Mouse (Mus musculus) lung, adult 2 months (tissue): ENCODE measurements at regions not wholly inside any gene's neighbourhood (a gene's known extent, or its start where the extent isn't known, plus 50 kb on each side); places are given as distances from the start of the nearest gene placed in this dataset.

Source experiments
- CTCF ChIP-seq: fragments of 200-500 bp; IDR thresholded peaks from 2 replicates; pipeline ENCODE4 v1.5.1; 2011; ENCODE audit warnings: mild to moderate bottlenecking, low read length, control low read depth; ENCODE audit not compliant: insufficient read depth
- POLR2A ChIP-seq: fragments of 200-500 bp; IDR thresholded peaks from 2 replicates; pipeline ENCODE4 v1.6.1; 2011; ENCODE audit warnings: low read depth, mild to moderate bottlenecking, control low read depth, low read length, borderline replicate concordance; ENCODE audit errors: extremely low read depth

- TF ChIP-seq POLR2A (no peak), CTCF (no peak)
Observed at GRCm38 (mm10) chr1:193564225-193564624, 194.1 kb upstream of the Camk1g start.
